Mouse (Mus musculus) NIH3T3 (cell line): ENCODE measurements around the gene Foxn3.

Experiments
- DNase-seq: peaks from one replicate; pipeline ENCODE4 v3.0.0-alpha.2; 2012; ENCODE audit warnings: low read depth

Gene Foxn3

DNA sequence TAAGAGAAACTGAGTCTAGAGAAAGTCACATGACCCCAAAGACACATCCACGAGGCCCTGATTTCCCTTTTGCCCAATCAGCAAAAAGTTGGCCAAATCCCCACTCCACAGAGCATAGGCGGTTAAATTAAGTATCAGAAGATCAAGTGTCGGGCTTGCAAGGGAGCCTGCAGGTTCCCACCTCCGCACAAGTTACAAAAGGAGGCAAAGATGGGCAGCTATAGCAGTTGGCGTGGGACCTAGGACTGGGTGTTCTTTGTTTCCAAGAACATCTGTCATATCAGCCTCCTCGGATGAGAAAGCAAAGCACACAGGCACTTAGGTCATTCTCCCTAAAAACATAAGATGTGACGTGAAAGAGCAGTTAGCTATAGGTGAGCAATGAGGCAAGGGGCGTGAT is 308.9 kb downstream of the Foxn3 start:
- DNase-seq = no peak

DNA sequence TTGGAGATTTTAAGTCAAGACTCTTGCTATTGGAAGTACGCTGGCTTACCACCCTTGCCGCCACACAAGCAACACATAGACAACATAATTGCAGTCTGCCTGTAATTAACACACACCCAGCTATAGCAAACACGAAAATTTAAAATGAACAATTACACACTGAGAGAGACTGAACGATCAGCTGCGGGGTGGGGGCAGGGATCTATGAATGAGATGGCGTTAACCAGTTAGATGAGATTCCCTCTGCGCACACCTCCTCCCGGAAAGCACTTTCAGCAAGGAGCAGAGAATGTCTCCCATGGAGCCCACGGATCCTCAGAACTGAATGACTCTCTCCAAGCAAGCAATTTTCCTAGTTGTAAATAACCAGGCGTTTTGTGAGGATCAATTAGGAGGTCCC is 309.8 kb downstream of the Foxn3 start:
- no peak for DNase-seq

DNA sequence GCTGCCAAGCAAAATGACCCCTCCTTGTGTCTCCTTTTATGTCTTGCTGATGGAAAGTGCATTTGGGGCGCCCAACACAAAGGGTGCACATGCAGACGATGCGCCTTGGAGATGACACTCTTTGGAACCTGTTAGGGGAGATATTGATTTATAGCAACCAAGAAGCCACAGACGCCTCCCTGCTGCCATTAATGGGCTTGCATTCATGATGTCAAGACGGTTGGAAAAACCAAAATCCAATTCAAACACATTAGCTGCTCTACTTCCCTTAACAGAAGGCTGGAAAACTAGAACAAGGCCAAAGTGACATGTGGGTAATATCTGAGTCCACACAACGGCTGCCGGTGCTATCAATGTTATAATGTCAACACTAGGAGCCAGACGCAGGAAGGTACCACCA is 314.8 kb downstream of the Foxn3 start:
- no peak for DNase-seq

DNA sequence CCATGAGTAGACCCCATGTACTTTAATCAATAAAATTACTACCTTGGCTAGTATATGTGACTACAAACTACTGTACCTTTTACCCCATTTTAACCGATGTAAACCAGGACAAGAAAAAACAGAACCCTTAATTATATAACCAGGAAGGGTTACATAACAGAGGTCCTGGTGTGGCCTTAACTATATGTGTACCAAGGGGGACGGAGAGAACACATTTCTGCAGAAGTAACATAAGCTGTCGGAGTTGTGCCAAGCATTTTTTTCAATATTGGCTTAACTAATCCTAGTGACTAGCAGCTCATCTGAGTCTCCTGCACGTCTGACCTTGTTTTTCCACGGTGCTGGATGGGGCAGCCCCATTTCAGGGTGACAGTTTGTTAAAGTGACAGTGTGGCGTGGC is 315.4 kb downstream of the Foxn3 start:
- no peak for DNase-seq

DNA sequence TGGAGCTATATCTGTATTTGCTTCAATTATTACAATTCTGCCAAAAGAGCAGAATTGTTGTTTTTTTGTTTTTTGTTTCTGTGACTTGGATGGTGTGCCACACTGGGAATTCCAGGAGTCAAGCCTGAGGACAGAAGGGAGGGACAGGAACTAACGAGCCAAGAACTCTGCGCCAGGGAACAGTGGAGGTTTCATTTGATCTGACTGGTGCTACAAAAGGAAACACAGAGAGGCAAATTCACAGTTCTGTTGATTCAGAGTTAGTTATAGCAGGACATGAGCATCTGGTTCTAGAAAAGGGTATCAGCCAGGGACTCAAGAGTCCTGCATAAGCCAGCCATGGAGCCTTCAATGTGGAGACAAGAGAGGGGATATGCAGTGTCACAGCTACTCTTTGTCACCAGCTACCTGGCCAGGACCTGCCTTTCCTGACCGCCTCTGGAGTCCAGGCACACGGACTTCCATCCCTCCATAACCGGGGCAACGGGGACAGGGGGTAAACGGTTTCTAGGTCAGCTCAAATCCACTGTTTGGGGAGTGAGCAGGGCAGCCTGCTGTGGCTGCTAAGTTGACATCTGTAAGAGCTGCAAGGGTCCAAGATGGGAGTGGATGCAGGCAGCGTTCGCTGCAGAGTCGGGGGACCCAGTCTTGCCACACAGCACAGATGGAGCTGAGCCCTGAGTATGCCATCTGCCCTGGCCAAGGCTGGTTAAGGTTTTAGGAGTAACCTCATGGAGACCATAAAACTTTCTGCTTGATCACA is 316.2 kb downstream of the Foxn3 start:
- no peak for DNase-seq

DNA sequence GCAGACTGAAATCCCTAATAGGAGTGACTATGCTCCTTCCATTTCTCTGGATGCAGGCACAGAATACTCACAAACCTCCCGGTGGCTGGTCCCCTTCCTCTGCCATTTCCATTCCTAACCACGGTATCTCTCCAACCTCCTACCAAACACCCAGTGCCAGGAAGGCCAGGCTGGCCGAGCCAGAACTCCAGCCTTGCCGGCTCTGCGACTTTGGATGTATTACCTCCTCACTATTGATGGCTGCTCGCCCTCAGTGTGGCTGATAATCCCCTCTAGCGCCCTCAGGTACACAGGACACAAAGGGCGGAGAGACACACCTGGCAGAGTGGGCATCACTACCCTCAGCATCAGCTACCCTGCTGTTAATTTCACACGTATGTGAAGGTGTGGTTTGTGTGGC is 318.7 kb downstream of the Foxn3 start:
- DNase-seq = no peak

DNA sequence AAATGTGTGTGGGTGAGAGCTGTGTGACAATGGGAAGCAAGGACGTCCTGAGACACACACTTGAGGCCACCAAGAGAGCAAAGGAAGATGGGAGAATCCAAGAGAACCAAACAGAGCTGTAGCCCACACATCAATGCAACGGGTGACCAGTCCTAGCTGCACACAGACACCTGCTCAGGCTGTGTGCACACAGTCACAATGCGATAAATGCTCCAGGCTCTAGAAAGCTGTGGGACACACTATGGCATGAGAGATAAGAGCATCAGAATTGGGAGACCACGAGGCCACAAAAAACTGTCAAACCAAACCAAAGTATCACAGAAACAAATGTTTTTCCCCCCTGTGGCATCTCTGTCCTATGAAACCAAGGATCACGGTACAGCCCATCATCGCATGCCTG is 319.1 kb downstream of the Foxn3 start:
- no peak for DNase-seq

DNA sequence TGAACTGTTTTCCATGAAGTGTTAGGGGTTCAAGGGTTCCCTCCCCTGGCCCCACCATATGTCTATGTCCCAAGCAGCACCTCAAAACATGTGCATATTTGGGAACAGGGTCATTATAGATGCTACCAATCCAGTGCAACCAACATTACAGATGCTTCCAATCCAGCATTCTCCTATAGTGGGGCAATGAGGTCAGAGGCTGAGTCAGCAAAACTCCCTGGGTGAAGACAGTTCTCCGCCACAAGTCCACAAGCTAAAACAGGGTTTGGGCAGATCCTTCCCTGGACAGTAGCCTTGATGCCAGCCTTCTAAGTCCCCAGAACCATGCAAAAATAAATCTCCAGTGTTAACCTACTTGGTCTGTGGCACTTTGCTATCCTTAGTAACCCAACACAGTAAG is 320.1 kb downstream of the Foxn3 start:
- no peak for DNase-seq

DNA sequence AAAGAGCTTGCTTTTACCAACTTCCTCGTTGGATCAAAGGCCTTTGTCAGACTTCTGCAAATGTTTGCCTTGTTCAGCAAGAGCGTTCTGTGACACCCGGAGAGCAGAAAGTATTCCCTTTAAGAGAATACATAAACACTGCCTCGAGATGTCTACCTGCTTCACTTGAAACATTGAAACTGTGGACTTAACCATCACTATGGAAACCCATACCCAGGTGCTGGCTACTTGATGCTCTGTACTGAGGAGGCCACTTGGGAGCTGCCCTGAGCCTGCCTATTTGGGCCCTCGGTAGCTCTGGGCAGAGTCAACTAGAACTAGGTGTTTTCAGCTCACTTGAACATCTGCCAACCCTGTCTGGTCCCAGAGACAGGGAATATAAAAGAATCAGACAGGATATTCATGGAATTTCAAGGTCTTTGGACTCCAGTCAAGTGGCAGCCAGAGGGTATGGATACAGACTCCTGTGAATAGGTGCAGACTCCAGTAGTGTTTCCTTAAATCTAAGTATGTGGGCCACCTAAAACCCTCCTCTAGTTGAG is 323.1 kb downstream of the Foxn3 start:
- DNase-seq = no peak

DNA sequence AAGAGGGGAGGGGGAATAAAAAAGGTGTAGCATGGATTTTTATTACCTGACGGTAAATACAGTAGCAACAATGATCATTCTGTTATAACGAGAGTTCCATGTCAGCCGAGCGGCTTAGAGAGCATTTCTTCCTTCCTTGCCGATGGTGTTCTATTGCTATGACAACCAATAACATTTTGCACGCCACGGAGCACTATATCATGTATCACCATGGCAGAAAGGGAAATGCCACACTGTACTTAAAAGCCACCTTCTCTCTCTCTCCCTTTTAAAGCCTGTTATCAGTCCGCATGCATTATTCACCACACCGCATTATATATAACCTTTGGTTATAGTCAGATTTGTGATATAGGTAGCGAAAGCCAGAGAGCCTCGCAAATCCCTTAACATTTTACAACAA is 323.6 kb downstream of the Foxn3 start:
- DNase-seq = no peak

DNA sequence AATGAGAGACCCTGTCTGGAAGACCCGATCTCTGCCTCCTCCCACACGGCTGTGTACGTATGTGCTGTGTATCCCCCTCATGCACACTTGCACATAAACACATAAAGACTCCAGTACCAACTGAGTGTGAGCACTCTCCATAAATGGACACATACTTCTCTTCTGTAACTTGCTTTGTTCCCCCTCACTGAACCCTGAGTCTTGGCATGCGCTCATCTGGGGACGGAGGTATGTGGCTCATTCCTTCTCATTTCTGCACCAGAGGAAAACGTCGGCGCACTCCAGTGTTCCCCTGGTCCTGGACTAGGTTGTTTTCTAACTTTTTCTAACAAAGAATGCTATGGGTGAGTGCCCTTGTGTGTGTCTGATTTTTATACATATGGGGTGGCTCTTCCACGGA is 325.9 kb downstream of the Foxn3 start:
- DNase-seq = no peak

DNA sequence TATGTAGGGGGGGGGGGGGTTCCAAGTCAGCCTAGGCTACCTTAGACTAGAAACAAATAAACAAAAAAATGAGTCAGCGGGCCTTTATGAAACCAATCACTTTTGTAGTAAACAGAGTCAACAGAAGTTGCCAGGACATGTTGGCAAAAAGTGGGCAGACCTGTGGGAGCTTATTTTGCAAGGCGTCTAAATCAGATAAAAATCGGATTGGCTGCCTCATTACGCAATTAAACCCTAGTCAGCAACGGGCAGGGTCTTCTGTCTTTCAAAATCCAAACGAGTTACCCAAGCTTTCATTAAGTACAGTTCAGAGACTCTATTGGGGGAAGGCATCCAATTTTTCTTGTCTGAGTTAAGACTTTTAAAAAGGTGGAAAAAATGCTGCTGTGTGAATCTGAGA is 329.0 kb downstream of the Foxn3 start:
- peak; percentile 22 for DNase-seq

DNA sequence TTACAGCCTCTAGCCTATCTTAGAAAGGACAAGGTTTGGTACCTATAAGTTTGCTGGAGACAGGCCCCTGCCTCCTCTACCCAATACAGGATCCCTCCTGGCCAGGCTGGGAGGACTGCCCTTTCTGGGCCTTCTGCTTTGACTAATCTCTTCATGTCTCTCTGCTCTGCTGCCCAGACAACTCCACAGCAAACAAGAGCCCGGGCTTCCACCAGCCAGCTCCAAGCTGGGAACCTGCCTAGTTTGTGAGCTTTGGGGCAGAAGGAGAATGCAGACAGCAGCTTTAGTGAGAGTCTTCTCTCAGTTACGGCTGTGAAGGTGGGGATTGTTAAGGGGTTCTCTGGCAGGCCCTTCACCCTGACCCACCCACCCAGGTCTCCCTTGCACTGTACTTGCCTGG is 330.0 kb downstream of the Foxn3 start:
- no peak for DNase-seq

DNA sequence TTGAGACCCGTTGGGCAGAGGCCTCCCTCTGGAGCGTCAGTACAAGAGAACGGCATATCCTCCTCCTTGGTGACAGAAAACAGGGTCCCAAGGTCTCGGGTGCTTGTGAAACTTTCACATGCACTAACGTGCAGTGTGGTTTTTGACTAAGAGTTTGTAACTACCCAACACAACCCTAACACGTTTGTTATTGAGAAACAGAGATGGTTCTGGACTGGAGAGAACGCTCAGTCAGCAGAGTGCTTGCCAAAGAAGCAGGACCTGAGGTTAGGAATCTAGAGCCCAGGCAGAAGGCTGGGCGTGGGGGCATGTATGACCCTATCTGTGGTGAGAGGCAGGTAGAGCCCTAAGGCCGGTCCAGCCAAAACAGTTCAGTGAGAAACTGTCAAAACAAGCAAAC is 330.9 kb downstream of the Foxn3 start:
- no peak for DNase-seq

DNA sequence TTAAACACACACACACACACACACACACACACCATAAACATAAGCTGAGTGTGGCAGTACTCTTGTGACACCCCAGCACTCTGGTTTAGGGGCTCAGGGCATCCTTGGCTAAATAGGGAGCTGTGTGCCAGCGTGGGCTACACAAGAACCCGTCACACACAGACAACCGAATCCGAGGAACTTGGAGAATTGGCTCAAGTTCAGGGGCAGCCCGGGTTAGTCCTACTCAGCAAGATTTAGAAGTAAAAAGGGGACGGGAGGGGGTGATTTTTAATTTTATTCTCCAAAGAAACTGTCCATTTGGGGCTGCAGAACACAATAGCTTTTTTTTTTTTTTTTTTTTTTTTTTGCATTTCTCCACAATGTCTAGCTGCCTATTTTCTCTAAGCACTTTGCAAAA is 332.1 kb downstream of the Foxn3 start:
- DNase-seq = no peak

DNA sequence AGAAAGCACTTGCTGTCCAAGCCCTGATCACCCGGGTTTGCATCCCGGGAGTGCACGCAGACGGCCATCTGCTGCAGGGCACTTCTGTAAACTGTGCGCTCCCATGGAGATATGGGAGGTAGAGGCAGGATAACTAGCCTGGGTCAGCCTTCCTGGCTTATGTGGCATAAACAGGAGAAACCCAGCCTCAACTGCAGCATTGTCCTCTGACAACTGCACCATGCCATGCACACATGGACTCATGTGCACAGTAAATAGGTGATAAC is 332.7 kb downstream of the Foxn3 start:
- no peak for DNase-seq

DNA sequence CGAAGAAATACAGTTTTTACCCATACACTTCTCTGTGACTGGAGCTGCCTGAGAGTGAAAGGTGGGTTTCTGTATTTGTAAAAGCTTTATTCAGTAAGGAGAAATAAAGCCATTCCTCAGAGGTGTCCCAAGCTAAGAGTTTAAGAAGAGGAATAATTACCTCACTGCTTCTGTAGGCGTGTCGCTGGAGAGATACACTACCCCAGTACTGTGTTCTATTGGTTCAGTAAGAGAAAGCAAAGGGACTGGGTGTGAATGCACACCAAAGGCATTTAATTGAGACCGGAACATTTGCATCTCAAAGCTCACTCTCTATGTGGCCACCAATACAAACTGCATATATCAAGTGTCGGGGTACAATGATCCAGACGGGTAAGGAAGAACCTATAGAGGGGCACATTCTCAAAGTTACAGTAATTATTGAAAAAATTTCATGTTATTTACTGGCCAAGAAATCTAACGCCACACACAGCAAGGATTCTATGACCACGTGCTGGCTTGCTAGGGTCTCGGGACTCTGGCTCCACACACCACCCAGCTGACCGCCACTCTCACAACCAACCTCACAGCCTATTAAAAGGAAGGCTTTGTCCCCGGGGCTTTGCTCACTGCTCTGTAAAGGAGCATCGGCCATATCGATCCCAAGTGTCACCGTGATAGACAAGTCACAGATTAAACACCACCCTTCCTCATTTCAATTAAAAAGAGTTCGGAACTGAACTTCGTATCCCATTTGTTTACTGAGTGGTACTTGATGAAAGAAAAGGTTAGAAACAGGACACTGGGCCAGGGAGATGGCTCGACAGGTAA is 333.2 kb downstream of the Foxn3 start:
- no peak for DNase-seq

DNA sequence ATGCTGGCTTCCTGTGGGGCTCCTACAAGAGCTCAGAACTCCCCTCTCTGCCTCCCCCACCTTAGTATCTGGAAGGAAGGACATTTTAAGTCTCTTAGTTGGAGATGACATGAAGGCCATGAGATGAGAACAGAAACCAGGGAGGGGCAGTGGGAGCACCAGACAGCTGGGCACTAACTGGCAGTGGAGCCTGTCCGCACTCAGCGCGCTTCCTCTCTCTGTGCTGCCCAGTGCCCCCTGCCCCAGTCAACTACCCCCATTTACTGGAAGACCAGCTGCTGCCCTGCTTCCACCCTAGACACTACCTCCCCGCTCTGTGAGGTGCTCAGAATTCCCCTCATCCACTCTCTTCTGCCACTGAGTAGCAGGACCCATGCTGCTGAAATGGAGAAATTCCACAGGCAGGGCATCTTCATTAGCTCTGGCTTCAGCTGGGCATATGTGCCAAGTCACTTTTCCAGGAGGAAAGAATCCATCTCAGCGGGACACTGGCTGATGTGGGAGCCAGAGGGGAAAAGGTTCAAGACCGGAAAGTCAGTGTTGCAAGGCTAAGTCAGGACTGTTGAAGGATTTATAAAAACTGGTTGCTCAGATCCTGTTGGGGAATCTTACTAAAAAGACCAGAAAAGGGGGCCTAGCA is 335.9 kb downstream of the Foxn3 start:
- no peak for DNase-seq

DNA sequence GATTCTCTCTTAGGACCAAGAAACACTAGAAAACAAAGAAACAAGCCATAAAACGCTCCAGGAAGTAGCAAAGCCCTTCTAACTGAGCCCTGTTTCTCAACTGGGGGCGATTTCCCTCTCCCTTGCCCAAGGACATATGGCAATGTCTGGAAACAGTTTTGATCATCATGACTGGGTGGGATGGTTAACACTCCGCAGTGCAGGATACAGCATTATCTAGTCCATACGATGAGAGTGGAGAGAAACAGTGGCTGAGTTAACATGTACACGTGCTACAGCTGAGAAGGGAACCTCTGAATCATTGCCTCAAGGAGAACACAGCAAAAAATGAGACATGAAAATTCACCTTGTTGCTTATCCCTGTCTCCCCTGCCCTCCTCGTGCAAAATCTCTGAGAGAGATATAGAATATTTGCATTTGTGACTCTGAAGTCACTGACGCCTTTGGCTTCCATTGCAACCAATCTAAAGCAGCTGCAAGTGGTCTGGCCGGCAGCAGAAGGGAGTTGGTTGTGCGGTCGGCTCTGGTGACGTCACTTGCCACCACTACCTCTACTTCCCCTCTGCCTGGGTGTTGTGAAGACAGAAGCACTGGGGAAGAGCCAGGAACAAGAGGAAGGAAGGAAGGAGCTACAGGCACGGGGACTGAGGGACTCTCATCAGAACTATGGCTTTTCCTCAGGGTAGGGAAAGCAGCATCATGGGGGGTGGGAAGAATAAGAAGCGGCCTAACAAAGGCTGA is 338.3 kb downstream of the Foxn3 start:
- DNase-seq = no peak

DNA sequence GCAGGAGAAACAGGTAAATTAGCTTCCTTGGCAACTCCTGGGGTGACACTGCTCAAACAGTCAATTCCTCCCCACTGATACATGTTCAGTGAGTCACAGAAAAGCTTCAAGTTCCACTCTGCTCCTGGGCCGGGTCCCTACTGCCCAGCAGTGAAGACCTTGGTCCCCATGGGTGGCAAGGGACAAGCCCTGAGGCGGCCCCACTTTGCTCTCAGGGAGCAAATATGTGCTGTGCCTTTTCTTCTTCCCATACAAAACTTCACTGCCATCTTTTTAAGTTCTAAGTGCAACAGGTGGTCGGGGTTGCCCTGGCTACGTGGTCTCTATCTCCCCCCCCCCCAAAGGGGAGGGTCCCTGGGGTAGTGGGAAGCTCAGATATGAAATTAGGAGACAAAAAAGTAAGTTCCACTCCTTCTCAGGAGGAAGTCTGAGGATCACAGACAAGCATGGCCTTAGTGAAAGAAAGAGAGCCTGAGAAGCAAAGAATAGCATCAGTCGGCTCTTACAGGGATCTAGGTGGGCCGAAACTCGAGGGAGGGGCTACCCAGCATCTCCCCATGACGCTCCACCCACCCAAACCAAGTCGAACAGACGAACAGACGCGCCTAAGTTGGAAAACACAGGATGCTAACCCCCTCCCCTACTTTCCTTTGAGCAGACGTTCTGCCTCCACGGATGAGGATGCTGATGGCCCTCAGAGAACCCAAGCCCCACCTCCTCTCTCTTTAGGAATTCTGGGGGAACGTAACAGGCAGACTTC is 342.1 kb downstream of the Foxn3 start:
- DNase-seq = no peak

DNA sequence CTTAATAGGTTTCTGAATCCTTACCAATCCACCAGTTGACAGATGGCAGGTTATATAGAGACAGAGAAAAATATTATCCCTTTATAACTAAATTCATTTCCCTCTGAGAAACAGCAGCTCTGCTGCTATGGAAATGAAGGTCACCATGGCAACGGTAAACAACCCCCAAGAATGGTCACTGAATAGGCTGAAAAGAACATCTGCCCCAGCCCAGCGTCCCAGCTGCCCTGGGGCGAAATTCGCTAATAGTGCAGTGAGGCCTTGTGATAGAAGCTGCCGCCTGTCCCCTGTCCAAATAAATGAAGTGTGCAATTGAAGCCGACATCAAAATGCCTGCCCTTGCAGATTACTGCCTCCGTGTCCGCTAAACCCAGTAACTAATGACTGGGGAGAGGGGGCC is 343.0 kb downstream of the Foxn3 start:
- DNase-seq = no peak

DNA sequence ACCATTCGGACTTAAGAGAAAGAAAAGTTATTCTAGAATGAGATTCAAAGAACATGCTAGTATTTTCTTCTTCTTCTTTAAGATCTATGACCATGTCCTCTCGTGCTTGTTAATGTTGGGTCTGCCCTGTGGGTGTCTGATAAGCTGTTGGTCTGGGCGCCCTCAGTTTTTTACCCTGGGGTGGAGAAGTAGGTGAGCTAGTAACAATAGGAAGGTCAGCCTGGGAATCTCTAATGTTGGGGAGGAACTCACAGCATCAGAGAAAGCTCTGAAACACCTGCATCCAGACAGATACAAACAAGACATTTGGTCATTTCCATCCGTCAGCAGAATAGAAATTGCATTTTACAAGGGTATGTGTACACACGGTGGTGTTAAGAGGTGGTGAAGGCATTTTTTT is 343.6 kb downstream of the Foxn3 start:
- no peak for DNase-seq
